Mouse (Mus musculus): ENCODE measurements around the gene Emc10. TPM values are rescaled to one million over a fixed set of nuclear protein-coding genes. Genes with fewer than 3 reads are reported as not detected.

Gene Emc10
- total RNA-seq, 2 experiments from 2014 or later: 27.4 to 42.4 TPM

Other genes starting within 250 kb of the Emc10 start
- gene 1700028J19Rik, start 249.8 kb downstream of the Emc10 start, total RNA-seq (2015): 3.0 and 3.1 TPM in 2 replicates
- 0.62 and 0.94 TPM in 2 replicates for gene 1700028J19Rik, start 249.8 kb downstream of the Emc10 start, total RNA-seq (2017)
- 19.9 and 20.8 TPM in 2 replicates for gene 2410002F23Rik, start 249.8 kb downstream of the Emc10 start, total RNA-seq (2015)
- gene 2410002F23Rik, start 249.8 kb downstream of the Emc10 start, total RNA-seq (2017): 17.2 and 23.0 TPM in 2 replicates
- not detected in 2 replicates for gene Acp4, start 239.2 kb downstream of the Emc10 start, total RNA-seq (2015)
- not detected in 2 replicates for gene Acp4, start 239.2 kb downstream of the Emc10 start, total RNA-seq (2017)
- gene Gm15517, start 235.1 kb downstream of the Emc10 start, total RNA-seq (2015): not detected in 2 replicates
- gene Gm15517, start 235.1 kb downstream of the Emc10 start, total RNA-seq (2017): not detected in 2 replicates
- 0.80 and 1.9 TPM in 2 replicates for gene Clec11a, start 189.6 kb downstream of the Emc10 start, total RNA-seq (2015)
- gene Clec11a, start 189.6 kb downstream of the Emc10 start, total RNA-seq (2017): 0.77 and 1.7 TPM in 2 replicates
- 0.02 and 0.07 TPM in 2 replicates for gene Shank1, start 186.3 kb downstream of the Emc10 start, total RNA-seq (2015)
- not detected in 2 replicates for gene Shank1, start 186.3 kb downstream of the Emc10 start, total RNA-seq (2017)
- 0.29 TPM in 1 of 2 replicates, not detected in the other for gene Syt3, start 112.4 kb downstream of the Emc10 start, total RNA-seq (2015)
- 0.22 TPM in 1 of 2 replicates, not detected in the other for gene Syt3, start 112.4 kb downstream of the Emc10 start, total RNA-seq (2017)
- 0.42 TPM in 1 of 2 replicates, not detected in the other for gene 1700008O03Rik, start 110.7 kb downstream of the Emc10 start, total RNA-seq (2015)
- gene 1700008O03Rik, start 110.7 kb downstream of the Emc10 start, total RNA-seq (2017): not detected in 2 replicates
- gene Lrrc4b, start 67.5 kb downstream of the Emc10 start, total RNA-seq (2015): not detected in 2 replicates
- gene Lrrc4b, start 67.5 kb downstream of the Emc10 start, total RNA-seq (2017): not detected in 2 replicates
- not detected in 2 replicates for gene Aspdh, start 31.1 kb downstream of the Emc10 start, total RNA-seq (2015)
- gene Aspdh, start 31.1 kb downstream of the Emc10 start, total RNA-seq (2017): not detected in 2 replicates
- gene Josd2, start 28.5 kb downstream of the Emc10 start, total RNA-seq (2015): 18.2 and 20.3 TPM in 2 replicates
- 12.5 and 14.0 TPM in 2 replicates for gene Josd2, start 28.5 kb downstream of the Emc10 start, total RNA-seq (2017)
- gene Fam71e1, start 52 bp upstream of the Emc10 start, total RNA-seq (2015): 1.7 and 2.0 TPM in 2 replicates
- gene Fam71e1, start 52 bp upstream of the Emc10 start, total RNA-seq (2017): 0.12 TPM in 1 of 2 replicates, not detected in the other
- gene Mybpc2, start 28.1 kb upstream of the Emc10 start, total RNA-seq (2015): not detected in 2 replicates
- not detected in 2 replicates for gene Mybpc2, start 28.1 kb upstream of the Emc10 start, total RNA-seq (2017)
- 3.2 and 3.8 TPM in 2 replicates for gene Spib, start 35.5 kb upstream of the Emc10 start, total RNA-seq (2015)
- gene Spib, start 35.5 kb upstream of the Emc10 start, total RNA-seq (2017): 4.1 and 6.4 TPM in 2 replicates
- 36.1 and 44.3 TPM in 2 replicates for gene Pold1, start 52.3 kb upstream of the Emc10 start, total RNA-seq (2015)
- 39.4 and 48.4 TPM in 2 replicates for gene Pold1, start 52.3 kb upstream of the Emc10 start, total RNA-seq (2017)
- gene Nr1h2, start 57.4 kb upstream of the Emc10 start, total RNA-seq (2015): 47.4 and 51.5 TPM in 2 replicates
- 50.7 and 70.7 TPM in 2 replicates for gene Nr1h2, start 57.4 kb upstream of the Emc10 start, total RNA-seq (2017)
- 473 and 485 TPM in 2 replicates for gene Napsa, start 75.9 kb upstream of the Emc10 start, total RNA-seq (2015)
- 207 and 235 TPM in 2 replicates for gene Napsa, start 75.9 kb upstream of the Emc10 start, total RNA-seq (2017)
- 0.41 and 0.67 TPM in 2 replicates for gene Kcnc3, start 94.1 kb upstream of the Emc10 start, total RNA-seq (2015)
- not detected in 2 replicates for gene Kcnc3, start 94.1 kb upstream of the Emc10 start, total RNA-seq (2017)
- gene Myh14, start 174.3 kb upstream of the Emc10 start, total RNA-seq (2015): not detected in 2 replicates
- gene Myh14, start 174.3 kb upstream of the Emc10 start, total RNA-seq (2017): not detected in 2 replicates
- not detected in 2 replicates for gene Izumo2, start 212.2 kb upstream of the Emc10 start, total RNA-seq (2015)
- not detected in 2 replicates for gene Izumo2, start 212.2 kb upstream of the Emc10 start, total RNA-seq (2017)